Mouse (Mus musculus) heart, postnatal 4 days (tissue): ENCODE results near the gene Lamb2. TPM values are rescaled to one million over a fixed set of nuclear protein-coding genes. Genes with fewer than 3 reads are reported as not detected.

Experiments
- total RNA-seq, 2 experiments: library from RNA; stranded (reverse); gene quantifications; 2 replicates each; pipeline ENCODE4 v1.2.3; 2021

The Lamb2 gene
- total RNA-seq, 2 experiments from 2014 or later: 217 to 229 TPM

Other genes starting within 250 kb of the Lamb2 start
- 100 to 1,000 TPM; 307 to 326 TPM for gene Dag1, start 215.8 kb upstream of the Lamb2 start, total RNA-seq
- gene Nicn1, start 189.3 kb upstream of the Lamb2 start, total RNA-seq: 10 to 100 TPM; 19.3 to 21.2 TPM
- gene Amt, start 182.9 kb upstream of the Lamb2 start, total RNA-seq: 1 to 10 TPM; 3.6 to 6.0 TPM
- 100 to 1,000 TPM; 341 to 348 TPM for gene Rhoa, start 173.6 kb upstream of the Lamb2 start, total RNA-seq
- gene Tcta, start 173.6 kb upstream of the Lamb2 start, total RNA-seq: 10 to 100 TPM; 15.9 to 19.1 TPM
- gene Gpx1, start 140.8 kb upstream of the Lamb2 start, total RNA-seq: 100 to 1,000 TPM; 159 to 185 TPM
- gene Usp4, start 131.9 kb upstream of the Lamb2 start, total RNA-seq: 100 to 1,000 TPM; 105 to 108 TPM
- gene 1700102P08Rik, start 86.9 kb upstream of the Lamb2 start, total RNA-seq: 1 to 10 TPM in 1 of 2 experiments, under 1 TPM in 1; 0.64 to 1.1 TPM
- gene Ccdc36, start 51.3 kb upstream of the Lamb2 start, total RNA-seq: under 1 TPM; 0.10 to 0.11 TPM
- gene BC048562, start 43.3 kb upstream of the Lamb2 start, total RNA-seq: not detected
- gene Ccdc71, start 19.2 kb upstream of the Lamb2 start, total RNA-seq: 10 to 100 TPM; 27.0 to 28.4 TPM
- gene Klhdc8b, start 18.2 kb upstream of the Lamb2 start, total RNA-seq: 10 to 100 TPM; 43.9 to 45.6 TPM
- 100 to 1,000 TPM; 108 to 109 TPM for gene Usp19, start 10.9 kb downstream of the Lamb2 start, total RNA-seq
- gene Qars, start 28.0 kb downstream of the Lamb2 start, total RNA-seq: 10 to 100 TPM; 75.7 to 83.6 TPM
- gene Qrich1, start 37.1 kb downstream of the Lamb2 start, total RNA-seq: 10 to 100 TPM; 93.5 to 94.0 TPM
- gene Impdh2, start 80.5 kb downstream of the Lamb2 start, total RNA-seq: 10 to 100 TPM; 77.5 to 79.6 TPM
- gene Ndufaf3, start 87.7 kb downstream of the Lamb2 start, total RNA-seq: 10 to 100 TPM; 57.0 to 64.2 TPM
- gene Dalrd3, start 90.2 kb downstream of the Lamb2 start, total RNA-seq: 10 to 100 TPM; 20.6 to 21.6 TPM
- 10 to 100 TPM; 36.6 to 40.0 TPM for gene Wdr6, start 99.0 kb downstream of the Lamb2 start, total RNA-seq
- gene P4htm, start 117.9 kb downstream of the Lamb2 start, total RNA-seq: 10 to 100 TPM; 13.2 to 13.4 TPM
- gene Arih2, start 169.7 kb downstream of the Lamb2 start, total RNA-seq: 10 to 100 TPM; 60.7 to 76.7 TPM
- 100 to 1,000 TPM; 206 to 213 TPM for gene Slc25a20, start 182.4 kb downstream of the Lamb2 start, total RNA-seq
- 10 to 100 TPM; 74.0 to 79.7 TPM for gene Prkar2a, start 209.6 kb downstream of the Lamb2 start, total RNA-seq